Mouse (Mus musculus) gastrocnemius, postnatal 36 days (tissue): ENCODE measurements at regions not wholly inside any gene's neighbourhood (a gene's known extent, or its start where the extent isn't known, plus 50 kb on each side); places are given as distances from the start of the nearest gene placed in this dataset.
"Not testable (repeated sequence)": the region's sequence is repeated elsewhere in the genome, so short reads cannot be mapped to it uniquely, and the experiment has no call there.

Source experiments
- DNase-seq, 2 experiments: peaks; one replicate each; pipeline ENCODE4 v3.0.0; 2022
- intact Hi-C: fragments of 180-260 bp; cut with DNase I; formaldehyde crosslinking; loops from one replicate; pipeline ENCODE4 v1.15.1; 2025

GRCm38 (mm10) chr10:22460386-22460785, 100.0 kb downstream of the Raet1d start:
- DNase-seq, result not testable (repeated sequence)

GRCm38 (mm10) chr10:22460818-22461479, 100.6 kb downstream of the Raet1d start:
- intact Hi-C loops, DNase-seq: not testable (repeated sequence)

More at GRCm38 (mm10) chr10:22460386-22460785, 100.0 kb downstream of the Raet1d start:
- intact Hi-C loops, result not testable (repeated sequence)

- DNase-seq, intact Hi-C loops: not testable (repeated sequence)
Observed at GRCm38 (mm10) chr10:22461480-22462050, 101.2 kb downstream of the Raet1d start.

GRCm38 (mm10) chr10:22471722-22472330, 111.5 kb downstream of the Raet1d start:
- intact Hi-C loops, result loop anchor here (10.0 kb wide), 1 partner anchor 303 kb away; no protein-coding TSS in a partner anchor
- DNase-seq, result not testable (repeated sequence)

GRCm38 (mm10) chr10:22479860-22480259, 119.5 kb downstream of the Raet1d start:
- intact Hi-C loops, result loop anchor here (2.0 to 10.0 kb wide), 3 partner anchors 99 to 443 kb away; no protein-coding TSS in a partner anchor
- not testable (repeated sequence) for DNase-seq

- intact Hi-C loops, result not testable (repeated sequence)
Observed at GRCm38 (mm10) chr10:22487071-22487470, 126.7 kb downstream of the Raet1d start.

GRCm38 (mm10) chr10:22491806-22492347, 131.5 kb downstream of the Raet1d start:
- intact Hi-C loops, result loop anchor here (5.0 kb wide), 1 partner anchor 80 kb away; no protein-coding TSS in a partner anchor
- not testable (repeated sequence) for DNase-seq

More at GRCm38 (mm10) chr10:22487071-22487470, 126.7 kb downstream of the Raet1d start:
- DNase-seq, result not testable (repeated sequence)

- DNase-seq, result no peak
- intact Hi-C loops, result no loop called here
Observed at GRCm38 (mm10) chr10:22495975-22496496, 135.7 kb downstream of the Raet1d start.
